Mouse (Mus musculus) liver (tissue): ENCODE data around the gene Relb.

Source experiments
- DNase-seq: peaks from one replicate; pipeline ENCODE4 v3.0.0-alpha.2; 2020; ENCODE audit warnings: mixed read lengths

Gene Relb

GRCm38 (mm10) chr7:19578436-19578835, 50.8 kb downstream of the Relb start:
- DNase-seq = no peak

DNA sequence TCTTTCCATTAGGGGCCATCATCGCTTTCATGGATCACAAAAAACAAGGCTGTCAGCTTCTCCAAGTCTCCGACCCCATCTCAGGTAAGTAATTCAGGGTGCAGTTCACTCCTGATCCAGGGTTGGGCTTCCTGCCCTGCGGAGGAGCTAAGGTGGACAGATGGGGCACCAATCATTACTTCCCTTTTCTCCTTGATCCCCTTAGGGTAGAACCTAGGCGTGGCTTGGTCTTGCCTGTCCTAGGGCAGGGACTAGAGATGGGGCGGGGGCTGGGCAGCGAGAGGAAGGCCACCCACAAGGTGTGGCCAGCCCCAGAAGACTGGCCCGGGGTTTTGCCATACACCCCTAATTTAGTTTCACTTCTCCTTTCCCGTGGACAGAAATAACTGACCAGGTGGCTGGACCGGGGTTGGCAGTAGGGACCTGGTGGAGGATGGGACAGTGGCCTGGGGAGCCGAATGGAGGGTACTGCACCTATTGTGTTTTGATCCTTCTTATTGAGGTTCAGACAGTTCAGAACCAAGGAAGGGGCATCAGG, 51.3 kb downstream of the Relb start:
- peak; percentile 60 for DNase-seq

GRCm38 (mm10) chr7:19577141-19577852, 51.9 kb downstream of the Relb start, which contains the start of the genes Zfp296 and Gemin7:
Gene Zfp296 (plus strand): TSS chr7:19577287.
Gene Gemin7 (minus strand): TSS chr7:19577595.
- DNase-seq = peak; percentile 76

GRCm38 (mm10) chr7:19575559-19575958, 53.7 kb downstream of the Relb start:
- peak; percentile 37 for DNase-seq

DNA sequence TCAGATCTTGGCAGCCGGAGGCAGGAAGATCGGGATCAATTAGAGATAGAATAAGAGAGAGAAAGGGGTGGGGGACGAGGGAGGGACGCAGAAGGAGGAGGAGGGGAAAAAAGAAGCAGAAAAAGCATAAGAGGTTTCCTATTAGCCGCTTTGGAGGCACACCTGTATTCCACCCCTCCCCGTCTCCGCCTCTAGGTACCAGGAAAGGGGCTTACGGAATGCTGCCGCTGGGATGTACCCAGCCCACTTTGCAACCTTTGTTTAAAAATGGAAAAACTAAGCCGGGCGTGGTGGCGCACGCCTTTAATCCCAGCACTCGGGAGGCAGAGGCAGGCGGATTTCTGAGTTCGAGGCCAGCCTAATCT, 55.5 kb downstream of the Relb start:
- DNase-seq = no peak

DNA sequence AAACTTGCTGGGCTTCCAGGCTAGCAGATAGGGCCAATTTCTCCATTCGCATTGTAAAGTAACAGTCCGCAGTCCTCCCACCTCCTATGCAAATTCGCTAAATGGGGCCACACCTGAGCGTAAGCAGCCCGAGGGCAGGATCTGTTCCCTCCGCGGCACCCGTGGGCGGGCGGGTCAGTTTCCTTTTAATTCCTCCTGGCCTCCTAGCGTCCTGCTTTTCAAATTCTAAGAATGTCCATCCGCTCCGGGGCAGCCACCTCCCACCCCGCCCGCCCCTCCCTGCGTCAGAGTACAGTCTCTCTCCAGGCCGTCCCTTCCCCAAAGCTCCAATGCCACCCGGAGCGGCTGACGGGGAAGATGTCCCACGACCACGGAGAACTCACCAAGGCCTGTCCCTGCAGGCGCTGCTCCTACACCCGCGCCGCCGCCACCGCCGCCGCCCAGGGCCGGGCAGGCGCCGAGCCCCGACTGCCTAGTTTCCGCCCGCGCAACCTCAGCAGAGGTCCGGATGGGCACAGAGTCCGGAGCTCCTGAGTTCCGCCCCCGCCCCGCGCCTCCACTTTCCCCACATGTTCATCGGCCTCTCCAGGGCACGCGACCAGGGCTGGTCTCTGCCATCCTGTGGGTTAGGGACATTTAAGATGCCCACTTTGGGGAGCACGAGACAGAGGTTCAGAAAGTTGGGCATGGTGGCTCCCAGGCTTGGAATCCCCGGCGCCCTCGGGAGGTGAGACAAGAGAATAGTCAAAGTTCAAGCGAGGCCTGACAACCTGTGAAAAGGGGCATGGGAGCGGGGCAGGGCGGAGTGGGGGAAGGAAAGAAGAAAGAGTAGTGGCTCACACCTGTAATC, 56.1 kb downstream of the Relb start:
- peak; percentile 87 for DNase-seq

DNA sequence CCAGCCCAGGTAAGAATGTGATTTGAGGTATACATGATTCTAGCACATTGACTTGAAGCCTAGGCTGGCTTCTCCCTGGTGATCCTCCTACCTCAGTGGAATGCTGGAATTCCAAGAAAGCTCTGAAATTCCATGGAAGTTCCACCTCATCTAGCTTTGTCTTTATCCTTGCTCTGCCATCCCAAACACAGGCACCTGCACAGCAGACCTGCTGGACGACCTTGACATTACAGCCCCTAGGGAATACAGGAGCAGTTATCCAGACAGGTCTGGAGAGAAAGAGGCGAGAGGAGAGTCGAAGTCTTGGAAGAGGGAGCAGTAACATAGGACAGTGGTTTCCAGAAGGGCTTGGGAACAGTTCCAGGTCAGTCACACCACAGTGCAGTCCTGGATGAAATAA, 59.6 kb downstream of the Relb start:
- DNase-seq = no peak

DNA sequence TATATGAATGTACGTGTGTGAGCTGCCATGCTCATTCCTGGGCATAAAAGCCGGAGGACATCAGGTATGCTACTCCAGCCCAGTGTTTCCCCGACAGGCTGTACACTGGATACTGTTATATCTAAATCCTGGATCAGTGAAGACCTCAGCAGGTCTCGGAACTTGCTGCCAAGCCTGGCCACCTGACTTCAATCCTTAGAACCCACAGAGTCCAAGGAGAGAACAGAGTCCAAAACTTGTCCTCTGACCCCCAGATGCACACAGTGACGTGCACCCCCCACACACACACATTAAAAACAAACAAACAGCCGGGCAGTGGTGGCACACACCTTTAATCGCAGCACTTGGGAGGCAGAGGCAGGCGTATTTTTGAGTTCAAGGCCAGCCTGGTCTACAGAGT, 61.8 kb downstream of the Relb start:
- DNase-seq = no peak

DNA sequence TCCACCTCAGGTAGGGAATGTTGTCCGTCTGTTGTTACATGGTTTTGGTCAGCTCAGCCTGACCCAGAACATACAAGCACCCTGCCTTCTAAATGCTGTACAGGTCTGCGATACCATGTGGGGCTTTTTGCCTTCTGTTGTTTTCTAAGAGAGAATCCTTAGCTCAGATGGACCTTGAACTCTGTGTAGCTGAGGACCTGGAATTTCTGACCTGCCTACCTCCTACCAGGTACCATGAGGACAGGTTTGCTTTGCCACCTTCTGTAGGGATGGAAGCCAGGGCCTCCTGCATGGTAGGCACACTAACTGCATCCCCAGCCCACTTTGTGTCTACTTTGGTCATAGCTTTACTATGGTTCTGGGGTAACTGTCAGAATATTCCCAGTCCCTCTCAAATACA, 63.4 kb downstream of the Relb start:
- DNase-seq = no peak

GRCm38 (mm10) chr7:19564455-19564854, 64.8 kb downstream of the Relb start:
- DNase-seq = peak; percentile 38

DNA sequence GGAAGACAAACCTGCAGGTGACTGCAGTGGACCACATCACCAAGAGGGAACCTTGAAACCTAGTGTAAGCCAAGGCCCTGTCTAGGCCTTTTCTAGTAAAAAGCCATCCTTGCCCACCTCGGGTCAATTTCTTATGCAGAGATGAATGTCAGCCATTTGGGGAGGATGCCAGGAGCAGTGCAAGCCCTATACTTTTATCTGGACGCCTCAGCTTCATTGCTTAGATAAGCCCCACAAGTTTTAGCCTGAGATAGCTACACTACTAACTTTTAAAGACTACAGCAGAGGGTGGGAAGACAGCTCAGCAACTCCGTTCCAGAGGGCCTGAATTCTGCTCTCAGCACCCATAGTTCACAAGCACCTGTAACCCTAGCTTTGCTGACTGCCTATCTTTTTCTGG, 65.4 kb downstream of the Relb start:
- DNase-seq = peak; percentile 68

GRCm38 (mm10) chr7:19562643-19563410, 66.4 kb downstream of the Relb start, which contains the start of gene Ppp1r37:
Gene Ppp1r37 (minus strand): TSS chr7:19563076.
- DNase-seq = peak; percentile 47

DNA sequence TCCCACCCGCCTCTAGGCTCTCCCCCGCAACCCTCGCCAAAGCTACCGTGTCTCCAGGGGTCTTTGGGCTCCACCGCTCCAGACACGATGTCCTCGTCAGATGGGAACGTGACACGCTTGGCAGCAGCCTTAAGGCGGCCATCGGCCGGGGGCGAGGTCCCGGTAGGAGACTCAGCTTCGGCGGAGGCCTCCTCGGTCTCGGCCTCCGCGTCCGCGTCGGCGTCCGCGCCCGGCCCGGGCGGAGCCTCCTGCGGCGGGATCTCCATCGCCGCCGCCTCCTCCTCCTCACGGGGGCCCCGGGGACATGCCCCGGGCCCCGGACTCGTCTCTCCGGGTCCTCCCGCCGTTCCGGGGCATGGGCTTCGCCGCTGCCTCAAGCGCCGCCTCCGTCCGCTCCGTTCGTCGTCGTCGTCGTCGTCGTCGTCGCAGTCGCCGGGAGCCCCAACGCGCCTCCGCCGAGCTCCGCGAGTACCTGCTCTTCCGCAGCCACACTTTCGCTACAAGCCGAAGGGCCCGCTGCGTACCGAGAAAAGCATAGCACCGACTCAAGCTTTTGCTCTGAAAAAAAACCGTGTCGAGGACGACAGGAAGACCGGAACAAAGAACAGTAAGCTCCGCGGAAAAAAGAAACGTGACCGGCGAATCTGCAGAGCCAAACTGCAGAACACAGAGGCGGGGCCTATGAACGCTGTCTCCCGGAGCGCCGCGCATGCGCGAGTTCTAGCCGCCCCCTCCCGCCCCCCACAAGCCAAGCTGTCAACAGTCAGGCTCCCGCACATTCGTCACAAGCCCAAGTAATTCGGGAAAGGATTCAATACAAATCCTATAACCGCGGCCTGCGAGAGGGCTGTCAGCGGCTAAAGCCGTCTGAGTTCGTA, 67.2 kb downstream of the Relb start:
- DNase-seq = peak; percentile 98

GRCm38 (mm10) chr7:19561431-19561764, 67.8 kb downstream of the Relb start:
- no peak for DNase-seq

GRCm38 (mm10) chr7:19560491-19561260, 68.6 kb downstream of the Relb start:
- DNase-seq = peak; percentile 46

- no peak for DNase-seq
These were observed 70.3 kb downstream of the Relb start for GRCm38 (mm10) chr7:19558965-19559364.

DNA sequence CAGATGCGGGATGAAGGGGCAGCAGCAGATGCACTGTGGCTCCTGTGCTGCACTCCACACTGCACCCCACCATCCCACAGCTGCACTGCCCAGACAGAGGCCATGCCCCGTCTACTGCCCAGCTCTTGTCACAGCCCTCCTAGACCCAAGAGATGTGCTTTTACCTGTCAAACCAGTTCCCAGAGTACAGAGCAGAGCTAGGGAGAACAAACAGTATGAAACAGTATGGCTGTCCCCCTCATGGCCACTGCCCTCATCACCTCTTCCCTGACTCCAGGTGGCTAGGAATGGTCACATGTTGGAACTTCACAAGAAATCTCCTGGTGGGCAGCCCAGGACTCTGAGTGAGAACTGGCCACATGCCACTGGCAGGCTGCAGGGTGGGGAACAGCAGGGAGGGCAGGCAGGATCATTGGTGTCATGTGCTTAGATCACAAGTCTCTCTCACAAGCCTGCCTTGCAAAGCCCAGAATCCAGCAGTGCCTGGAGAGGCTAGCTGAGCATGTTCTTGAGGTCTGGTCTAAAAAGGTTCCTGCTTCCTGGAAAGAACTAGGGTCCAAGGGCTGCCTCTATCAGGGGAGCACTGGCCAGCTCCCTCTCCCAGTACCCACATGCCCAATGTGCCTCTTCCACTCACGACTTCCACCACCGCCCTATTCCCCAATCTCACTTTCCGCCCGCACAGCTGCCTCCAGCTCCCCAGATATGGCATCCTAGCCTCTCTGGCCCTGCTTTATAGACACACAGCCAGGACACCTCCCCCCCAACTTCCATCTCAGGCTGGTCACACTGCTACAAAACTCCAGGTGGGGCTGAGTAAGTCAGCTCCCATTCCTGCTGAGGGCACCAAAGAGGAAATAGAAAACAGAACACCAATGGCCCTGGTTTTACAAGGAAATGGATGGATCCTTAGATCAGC, 71.0 kb downstream of the Relb start:
- DNase-seq = peak; percentile 54

DNA sequence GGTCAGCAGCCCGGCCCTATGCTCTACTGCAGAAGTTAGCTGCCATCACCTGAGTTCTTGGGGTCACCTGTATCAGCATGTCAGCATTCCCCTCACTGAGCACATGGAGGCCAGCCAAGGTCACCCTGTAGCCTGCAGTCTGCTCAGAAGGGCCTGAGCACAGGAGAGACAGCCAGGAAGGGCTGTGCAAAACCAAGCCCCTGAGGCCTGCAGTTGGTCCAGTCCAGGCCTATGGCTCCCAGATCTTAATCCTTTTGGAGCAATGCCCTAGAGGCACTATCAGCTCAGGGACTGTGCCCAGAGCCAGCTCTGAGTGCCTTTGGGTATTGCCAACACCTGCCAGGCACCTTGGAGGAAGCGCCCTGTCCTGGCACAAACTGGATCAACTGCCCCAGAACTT, 72.2 kb downstream of the Relb start:
- no peak for DNase-seq
